Mouse (Mus musculus): Measurements from ENCODE around the gene Xkr8.

- no peak for TF ChIP-seq POLR2A (IDR thresholded peaks at IDR 0.05; ENCODE audit: insufficient read length, low read depth)
- TF ChIP-seq TCF12 (IDR thresholded peaks at IDR 0.05; ENCODE audit: insufficient read depth, poor library complexity, severe bottlenecking), result no peak
- no peak for TF ChIP-seq POLR2AphosphoS2 (IDR thresholded peaks at IDR 0.05; ENCODE audit: insufficient read length, low read depth)
- no peak for TF ChIP-seq MAX (IDR thresholded peaks at IDR 0.05; ENCODE audit: low read depth)
- no peak for TF ChIP-seq MYOG (IDR thresholded peaks at IDR 0.05; ENCODE audit: control insufficient read depth in 1 of 3, insufficient read depth in 1 of 3, insufficient read length in 2 of 3, low read depth in 2 of 3)
- TF ChIP-seq TCF3 (IDR thresholded peaks at IDR 0.05; ENCODE audit: insufficient read length, low read depth), result no peak
Measured at GRCm38 (mm10) chr4:132746911-132747517, 14.7 kb upstream of the Xkr8 start.
